Mouse (Mus musculus) heart, embryonic 11.5 days (tissue): ENCODE results near the gene Ankrd42. TPM values are rescaled to one million over a fixed set of nuclear protein-coding genes. Genes with fewer than 3 reads are reported as not detected.
A peak's percentile ranks its signal among the peaks of the same experiment; 100 is the strongest.

Experiments
- ATAC-seq: fragments of 200-750 bp; cut with Nextera tagmentation; replicated peaks from 2 replicates; pipeline ENCODE4 v1.8.0; 2017; ENCODE audit warnings: moderate library complexity; ENCODE audit not compliant: insufficient number of reproducible peaks, low FRiP score, low TSS enrichment
- H3K27ac ChIP-seq: fragments of 300-500 bp; sonication (generic); 2 replicates; pipeline ENCODE4 v1.5.1; 2014; ENCODE audit warnings: mild to moderate bottlenecking, low read depth, low read length
- H3K27me3 ChIP-seq: fragments of 300-500 bp; sonication (generic); 2 replicates; pipeline ENCODE4 v1.6.1; 2014; ENCODE audit warnings: mild to moderate bottlenecking, low read length, mixed read lengths; ENCODE audit not compliant: control insufficient read depth, insufficient read depth
- H3K36me3 ChIP-seq: fragments of 300-500 bp; sonication (generic); 2 replicates; pipeline ENCODE4 v1.6.1; 2014; ENCODE audit warnings: mild to moderate bottlenecking, low read length, moderate library complexity, mixed read lengths; ENCODE audit not compliant: control insufficient read depth, insufficient read depth
- H3K4me1 ChIP-seq: fragments of 300-500 bp; sonication (generic); 2 replicates; pipeline ENCODE4 v1.6.1; 2014; ENCODE audit warnings: low read length; ENCODE audit not compliant: control insufficient read depth, insufficient read depth
- H3K4me2 ChIP-seq: fragments of 300-500 bp; sonication (generic); 2 replicates; pipeline ENCODE4 v1.6.1; 2014; ENCODE audit warnings: mild to moderate bottlenecking, moderate library complexity
- H3K4me3 ChIP-seq: fragments of 300-500 bp; sonication (generic); 2 replicates; pipeline ENCODE4 v1.5.1; 2014; ENCODE audit warnings: low read depth, low read length
- H3K9ac ChIP-seq: fragments of 300-500 bp; sonication (generic); 2 replicates; pipeline ENCODE4 v1.6.1; 2014; ENCODE audit warnings: mild to moderate bottlenecking, low read depth, low read length, moderate library complexity
- H3K9me3 ChIP-seq: fragments of 300-500 bp; sonication (generic); replicated peaks from 2 replicates; pipeline ENCODE4 v1.6.1; 2016; ENCODE audit warnings: low read length; ENCODE audit not compliant: control insufficient read depth
- WGBS: fragments of 180-500 bp; shearing (Covaris S2); extraction: QIAGEN DNeasy Blood & Tissue Kit; methylation state at CpG from one replicate; pipeline ENCODE4 v1.1.7; 2014; ENCODE audit not compliant: insufficient replicate concordance; 5-methylcytosine and 5-hydroxymethylcytosine counted together
- polyA plus RNA-seq: library from polyadenylated mRNA; unstranded; fragments of >200 nt; fragmentation: Nextera tagmentation; extraction: Ambion mirVana; gene quantifications from 2 replicates; pipeline ENCODE4 v1.2.1, GENCODE M21; 2014

Ankrd42 gene
- polyA plus RNA-seq, 1 experiment from 2014 or later: 4.4 TPM

DNA sequence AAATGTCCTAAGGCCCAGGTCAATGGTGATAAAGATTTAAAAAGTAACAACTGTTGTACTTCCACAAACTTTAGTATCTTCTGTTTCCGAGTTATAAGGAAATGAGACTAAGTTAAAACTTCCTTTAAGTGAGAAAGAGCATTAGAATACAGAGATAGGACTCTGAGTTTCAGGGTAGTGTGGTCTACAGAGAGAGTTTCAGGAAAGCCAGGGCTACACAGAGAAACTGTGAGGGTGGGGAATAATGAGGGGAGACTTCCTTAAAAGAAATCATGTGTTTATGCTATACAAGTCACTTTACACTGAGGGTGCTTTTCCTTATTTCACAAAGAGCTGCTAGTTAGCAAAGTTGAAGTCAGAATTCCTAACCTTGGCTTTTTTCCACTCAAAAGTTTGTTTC is 16.4 kb upstream of the Ankrd42 start:
- ATAC-seq: no peak
- Histone ChIP-seq H3K9me3 (no peaks in the 10 kb centered on the region), H3K4me2 (no peak overlapping the region), H3K27me3 (no peaks in the 10 kb centered on the region), H3K27ac (no peak overlapping the region), H3K4me1 (no peaks in the 10 kb centered on the region), H3K36me3 (peaks cover 17% of the 10 kb centered on the region), H3K9ac (no peak overlapping the region), H3K4me3 (no peak overlapping the region)
- WGBS: 79% methylated on average over 1 of the region's 1 CpGs

DNA sequence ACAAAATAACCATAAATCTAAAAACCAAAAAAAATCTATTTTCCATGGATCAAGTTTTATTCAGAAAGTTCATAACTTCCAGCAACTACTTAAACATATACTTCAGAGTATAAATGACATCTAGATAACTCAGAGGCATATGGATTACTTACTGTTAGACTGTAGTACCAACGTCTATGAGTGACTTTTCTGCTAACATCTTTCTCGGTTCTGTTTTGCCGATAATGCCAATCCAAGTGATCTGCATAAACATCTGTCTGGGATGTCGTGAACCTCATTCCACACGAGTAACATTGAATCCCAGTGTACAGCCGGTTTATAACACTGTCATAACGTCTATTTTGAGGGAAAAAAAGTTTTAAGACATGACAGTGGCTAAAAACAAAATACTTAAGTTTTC is 10.8 kb upstream of the Ankrd42 start:
- ATAC-seq: no peak
- 87% methylated on average over 7 of the region's 7 CpGs for WGBS
- no peak overlapping the region for H3K9ac ChIP-seq
- no peaks in the 10 kb centered on the region for H3K4me1 ChIP-seq
- no peak overlapping the region for H3K27ac ChIP-seq
- H3K4me2 ChIP-seq: no peak overlapping the region
- H3K4me3 ChIP-seq: no peak overlapping the region
- H3K36me3 ChIP-seq: peaks cover 11% of the 10 kb centered on the region; the same call in 1 of the 2 replicates
- no peaks in the 10 kb centered on the region for H3K27me3 ChIP-seq
- H3K9me3 ChIP-seq: no peaks in the 10 kb centered on the region

DNA sequence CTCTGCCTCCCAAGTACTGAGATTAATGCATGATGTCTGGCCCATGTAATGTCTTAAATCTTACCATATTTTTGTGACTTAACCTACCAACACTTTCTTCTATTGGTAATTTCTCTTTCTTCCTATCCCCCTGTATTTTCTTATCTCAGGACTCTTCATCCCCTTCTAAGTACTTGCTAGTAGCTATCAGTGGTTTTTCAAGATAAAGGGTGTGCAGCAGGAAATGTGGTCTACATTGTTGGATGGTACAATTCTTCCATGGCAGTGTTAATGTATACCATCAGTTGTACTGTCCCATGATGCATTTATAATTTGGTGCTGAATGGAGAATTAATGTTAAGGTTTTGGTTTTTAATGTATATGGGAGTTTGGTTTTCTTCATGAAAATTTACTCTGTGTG is 5.4 kb upstream of the Ankrd42 start:
- no peak overlapping the region for H3K4me3 ChIP-seq
- 0 out of 2 replicates have a peak, but pooled peaks cover 2% of the 10 kb centered on the region for H3K4me1 ChIP-seq
- peaks cover 7% of the 10 kb centered on the region; the same call in 1 of the 2 replicates for H3K36me3 ChIP-seq
- no peaks in the 10 kb centered on the region for H3K9me3 ChIP-seq
- H3K27ac ChIP-seq: no peak overlapping the region
- no peak overlapping the region for H3K9ac ChIP-seq
- no peaks in the 10 kb centered on the region for H3K27me3 ChIP-seq
- no peak for ATAC-seq
- H3K4me2 ChIP-seq: no peak overlapping the region

DNA sequence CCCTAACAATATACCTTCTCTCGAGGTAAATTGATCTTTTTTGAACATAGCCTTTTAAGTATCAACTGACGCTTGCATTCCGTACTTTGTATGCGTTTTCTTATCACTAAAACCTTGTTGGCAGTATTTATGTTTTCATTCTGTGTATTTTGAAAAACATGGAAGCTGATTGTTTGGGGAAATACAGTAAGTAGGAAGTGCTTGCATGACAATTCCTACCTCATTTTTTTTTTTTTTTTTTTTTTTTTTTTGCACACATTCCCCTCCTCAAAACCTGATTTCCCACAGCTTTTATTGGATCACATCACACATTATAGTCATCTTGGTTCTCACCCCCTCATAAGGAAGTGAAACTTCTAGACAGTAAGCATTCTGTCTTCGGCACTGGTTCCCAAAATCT is 1.1 kb upstream of the Ankrd42 start:
- 85% methylated on average over 5 of the region's 5 CpGs for WGBS
- no peaks in the 10 kb centered on the region for H3K9me3 ChIP-seq
- H3K9ac ChIP-seq: no peak overlapping the region
- peaks cover 4% of the 10 kb centered on the region; the same call in 1 of the 2 replicates for H3K27me3 ChIP-seq
- H3K4me2 ChIP-seq: peak overlapping the region; percentile 99
- no peak for ATAC-seq
- H3K27ac ChIP-seq: no peak overlapping the region
- H3K4me3 ChIP-seq: peak overlapping the region; percentile 88
- no peaks in the 10 kb centered on the region for H3K36me3 ChIP-seq
- H3K4me1 ChIP-seq: peaks cover 6% of the 10 kb centered on the region; the same call in 1 of the 2 replicates

DNA sequence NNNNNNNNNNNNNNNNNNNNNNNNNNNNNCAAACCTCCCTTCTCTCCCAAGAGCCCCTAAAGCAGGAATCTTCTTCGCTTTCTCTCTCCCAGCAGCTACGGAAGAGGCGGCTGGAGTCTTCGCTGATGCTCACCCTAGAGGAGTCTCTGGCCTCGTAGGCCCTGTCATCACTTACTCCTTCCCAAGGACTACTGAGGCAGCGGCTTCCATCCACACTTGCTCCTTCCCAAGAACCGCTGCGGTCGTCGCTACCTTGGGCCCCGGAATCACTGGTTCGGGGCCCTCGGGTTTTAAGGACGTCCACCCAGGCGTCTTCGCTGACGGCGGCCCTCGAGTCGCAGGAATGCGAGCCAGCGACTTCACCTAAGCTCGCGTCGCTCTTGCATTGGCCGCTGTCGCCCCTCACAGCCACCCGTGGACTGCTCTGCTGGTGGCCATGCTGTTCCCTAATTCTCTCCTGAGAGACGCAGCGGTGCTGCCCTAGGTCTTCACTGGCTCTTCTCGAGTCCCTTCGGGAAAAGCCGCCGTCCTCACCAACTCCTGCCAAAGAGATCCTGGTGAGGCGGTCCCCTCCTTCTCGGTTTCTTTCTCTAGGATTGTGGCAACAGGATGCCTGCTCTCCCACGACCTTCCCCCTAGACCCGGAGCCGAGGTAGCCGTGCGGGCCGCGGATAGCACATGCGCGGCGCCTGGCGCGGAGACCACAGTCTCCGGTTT is 489 bp downstream of the Ankrd42 start:
- peak overlapping the region; percentile 88 for H3K4me3 ChIP-seq
- H3K4me2 ChIP-seq: peak overlapping the region; percentile 99
- peaks cover 4% of the 10 kb centered on the region; the same call in 1 of the 2 replicates for H3K27me3 ChIP-seq
- H3K9ac ChIP-seq: peak overlapping the region; percentile 91
- no peaks in the 10 kb centered on the region for H3K9me3 ChIP-seq
- WGBS: 2% methylated on average over 49 of the region's 49 CpGs
- ATAC-seq: peak; percentile 70
- H3K4me1 ChIP-seq: peaks cover 6% of the 10 kb centered on the region; the same call in 1 of the 2 replicates
- no peaks in the 10 kb centered on the region for H3K36me3 ChIP-seq
- peak overlapping the region; percentile 35; the same call in 1 of the 2 replicates for H3K27ac ChIP-seq

DNA sequence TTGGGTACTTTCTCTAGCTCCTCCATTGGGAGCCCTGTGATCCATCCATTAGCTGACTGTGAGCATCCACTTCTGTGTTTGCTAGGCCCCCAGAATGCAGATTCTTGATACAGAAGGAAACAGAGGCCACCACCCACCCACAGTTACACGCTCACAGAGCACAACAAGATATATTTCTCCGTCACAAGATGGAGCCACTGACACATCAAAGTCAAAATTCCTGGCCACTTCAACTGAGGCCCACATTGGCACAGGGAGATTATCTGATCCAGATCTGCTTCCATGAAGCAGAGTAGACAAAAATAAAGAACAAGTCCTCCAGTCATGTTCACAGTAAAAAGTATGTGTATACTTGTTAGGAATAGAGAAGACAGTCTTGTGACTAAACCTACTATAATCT is 6.8 kb downstream of the Ankrd42 start:
- Histone ChIP-seq H3K4me3 (no peak overlapping the region), H3K9ac (no peak overlapping the region), H3K27ac (no peak overlapping the region), H3K4me1 (no peaks in the 10 kb centered on the region), H3K4me2 (no peak overlapping the region), H3K9me3 (no peaks in the 10 kb centered on the region), H3K27me3 (no peaks in the 10 kb centered on the region), H3K36me3 (no peaks in the 10 kb centered on the region)
- no peak for ATAC-seq
- 49% methylated on average over 2 of the region's 2 CpGs for WGBS

DNA sequence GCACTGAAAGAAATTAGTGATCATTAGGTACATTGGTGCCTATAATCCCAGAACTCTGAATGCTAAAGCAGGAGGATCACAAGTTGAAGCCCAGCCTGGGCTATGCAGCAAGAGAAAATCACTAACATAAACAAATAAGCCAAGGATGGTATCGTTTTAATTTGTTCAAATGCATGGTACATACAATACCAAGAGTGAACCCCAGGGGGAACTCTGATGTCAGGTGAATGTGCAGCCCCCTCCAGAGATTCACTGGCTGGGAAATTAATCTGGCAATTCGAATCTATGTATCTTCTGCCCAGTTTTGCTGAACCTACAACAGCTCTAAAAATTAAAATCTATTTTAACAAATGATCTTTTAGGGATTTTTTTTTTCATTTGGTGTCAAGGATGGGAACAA is 12.5 kb downstream of the Ankrd42 start:
- no peak overlapping the region for H3K4me3 ChIP-seq
- H3K36me3 ChIP-seq: no peaks in the 10 kb centered on the region
- no peaks in the 10 kb centered on the region for H3K4me1 ChIP-seq
- H3K27me3 ChIP-seq: no peaks in the 10 kb centered on the region
- no peak overlapping the region for H3K4me2 ChIP-seq
- WGBS: 58% methylated on average over 2 of the region's 2 CpGs
- no peak overlapping the region for H3K27ac ChIP-seq
- no peak for ATAC-seq
- H3K9me3 ChIP-seq: no peaks in the 10 kb centered on the region
- H3K9ac ChIP-seq: no peak overlapping the region

DNA sequence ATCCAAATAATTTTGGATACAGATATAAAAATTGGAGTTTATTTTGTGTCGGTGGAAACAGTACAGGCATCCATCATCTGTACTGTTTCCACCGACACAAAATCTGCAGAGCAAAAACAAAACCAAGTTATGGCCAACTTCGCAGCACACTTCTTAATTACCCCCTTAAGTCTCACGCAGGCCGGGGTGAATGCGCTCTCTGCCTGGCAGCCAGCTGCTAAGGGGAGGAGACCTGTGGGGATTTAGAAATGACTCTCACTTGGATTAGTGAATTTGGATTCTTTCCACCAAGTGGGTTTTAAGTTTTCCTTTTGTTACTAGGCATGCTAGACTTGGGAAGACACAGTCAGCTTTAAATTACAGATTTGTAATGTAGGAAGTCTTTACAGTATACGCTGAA is 26.1 kb downstream of the Ankrd42 start:
- Histone ChIP-seq H3K4me3 (no peak overlapping the region), H3K9me3 (no peaks in the 10 kb centered on the region), H3K36me3 (no peaks in the 10 kb centered on the region), H3K4me1 (no peaks in the 10 kb centered on the region), H3K27ac (no peak overlapping the region), H3K9ac (no peak overlapping the region), H3K27me3 (no peaks in the 10 kb centered on the region), H3K4me2 (no peak overlapping the region)
- no peak for ATAC-seq
- 79% methylated on average over 7 of the region's 7 CpGs for whole genome bisulfite sequencing

DNA sequence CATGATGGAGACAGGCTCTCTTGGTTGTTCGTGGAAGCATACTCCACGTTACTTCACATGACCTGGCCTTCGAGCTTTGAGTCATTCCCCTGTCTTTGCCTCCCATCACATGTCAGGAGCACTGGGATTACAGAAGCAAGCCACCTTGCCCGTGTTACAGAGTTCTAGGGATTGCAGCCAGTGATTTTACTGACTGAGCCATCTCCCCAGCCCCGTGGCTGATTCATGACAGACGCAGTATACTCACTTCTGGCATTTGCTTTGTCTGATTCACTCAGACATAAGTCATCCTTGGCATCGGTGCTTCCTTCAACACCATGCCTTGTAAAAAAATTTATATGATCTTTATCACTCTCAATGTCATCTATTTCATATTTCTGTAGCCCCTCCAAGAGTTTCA is 32.0 kb downstream of the Ankrd42 start:
- H3K27me3 ChIP-seq: no peaks in the 10 kb centered on the region
- 84% methylated on average over 7 of the region's 7 CpGs for WGBS
- H3K4me3 ChIP-seq: no peak overlapping the region
- no peaks in the 10 kb centered on the region for H3K9me3 ChIP-seq
- H3K4me2 ChIP-seq: no peak overlapping the region
- H3K9ac ChIP-seq: no peak overlapping the region
- no peak for ATAC-seq
- H3K4me1 ChIP-seq: no peaks in the 10 kb centered on the region
- no peak overlapping the region for H3K27ac ChIP-seq
- peaks cover 2% of the 10 kb centered on the region; the same call in 1 of the 2 replicates for H3K36me3 ChIP-seq
